Mouse (Mus musculus) G1E (cell line): Measurements from ENCODE around the gene Lclat1.

Source experiments
- CTCF ChIP-seq: IDR thresholded peaks from 2 replicates; pipeline ENCODE4 v1.5.1; 2012; ENCODE audit warnings: low read depth, low read length, inconsistent platforms, mixed read lengths
- GATA1 ChIP-seq: IDR thresholded peaks from 2 replicates; pipeline ENCODE4 v1.6.1; 2012; ENCODE audit warnings: borderline replicate concordance, low read length, inconsistent platforms, mixed read lengths
- POLR2AphosphoS5 ChIP-seq: IDR thresholded peaks from 2 replicates; pipeline ENCODE4 v1.6.1; 2012; ENCODE audit warnings: low read depth, low read length, inconsistent platforms; ENCODE audit not compliant: insufficient replicate concordance
- TAL1 ChIP-seq: conservative IDR thresholded peaks from 2 replicates; pipeline ENCODE4 v1.6.1; 2012; ENCODE audit warnings: low read depth, low read length, inconsistent platforms, mixed read lengths

GRCm38 (mm10) chr17:73081360-73082133 lies 26.2 kb upstream of the Lclat1 start:
- TF ChIP-seq CTCF (no peak), GATA1 (no peak), TAL1 (no peak), POLR2AphosphoS5 (no peak)
